Mouse (Mus musculus) Patski (cell line): ENCODE data around the gene Ces2e. TPM values are rescaled to one million over a fixed set of nuclear protein-coding genes. Genes with fewer than 3 reads are reported as not detected.

ENCODE experiments used
- ATAC-seq: fragments of 100-300 bp; one replicate; pipeline ENCODE4 v1.8.0; 2021
- CTCF ChIA-PET: fragments of 350-600 bp; sonication (Branson Sonifier 250); formaldehyde crosslinking; loops from one replicate; lab custom pipeline; 2022; ENCODE audit warnings: inconsistent platforms; lab: Charles Lee
- POLR2A ChIA-PET: fragments of 350-600 bp; sonication (Branson Sonifier 250); formaldehyde crosslinking; loops from one replicate; lab custom pipeline; 2022; ENCODE audit warnings: antibody characterized with exemption, inconsistent platforms; lab: Charles Lee
- DNase-seq: peaks from one replicate; pipeline ENCODE4 v3.0.0-alpha.2; 2011; ENCODE audit warnings: low read depth, low spot score
- H3K27me3 ChIP-seq: fragments of 371-371 bp; one replicate; pipeline ENCODE4 v1.5.1; 2021
- CTCF ChIP-seq: fragments of 100-300 bp; IDR thresholded peaks from one replicate; pipeline ENCODE4 v1.5.1; 2021
- in situ Hi-C: fragments of 300-500 bp; cut with MboI; formaldehyde crosslinking; loops from 3 replicates; pipeline ENCODE4 v1.11.1; 2018; ENCODE audit warnings: low pct_unique_long_range_greater_than_20kb, mixed read lengths
- polyA plus RNA-seq: library from polyadenylated mRNA; unstranded; gene quantifications from one replicate; pipeline ENCODE4 v1.2.3, GENCODE M21; 2021

Gene Ces2e
- polyA plus RNA-seq, 1 experiment from 2014 or later = not detected

- no peak for DNase-seq
- ChIA-PET CTCF (no interaction called here), POLR2A (no interaction called here)
- ATAC-seq = no peak
- H3K27me3 ChIP-seq = peaks cover 25% of the 10 kb centered on the region
- no peak for TF ChIP-seq CTCF
- in situ Hi-C loops = no loop called here
Observed at GRCm38 (mm10) chr8:104961537-104961961, 35.5 kb downstream of the Ces2e start, which contains the start of gene Ces2g. Ces2g (plus strand) TSS chr8:104961718.

GRCm38 (mm10) chr8:104962229-104962901, 36.3 kb downstream of the Ces2e start:
- TF ChIP-seq CTCF = no peak
- POLR2A ChIA-PET = no interaction called here
- DNase-seq (no peak), ATAC-seq (no peak)
- CTCF ChIA-PET = interaction anchor here (1.2 kb wide), 1 partner anchor 9 kb away, joined by 4 read pairs; no protein-coding TSS in a partner anchor
- in situ Hi-C loops = no loop called here
- H3K27me3 ChIP-seq = peaks cover 25% of the 10 kb centered on the region

DNA sequence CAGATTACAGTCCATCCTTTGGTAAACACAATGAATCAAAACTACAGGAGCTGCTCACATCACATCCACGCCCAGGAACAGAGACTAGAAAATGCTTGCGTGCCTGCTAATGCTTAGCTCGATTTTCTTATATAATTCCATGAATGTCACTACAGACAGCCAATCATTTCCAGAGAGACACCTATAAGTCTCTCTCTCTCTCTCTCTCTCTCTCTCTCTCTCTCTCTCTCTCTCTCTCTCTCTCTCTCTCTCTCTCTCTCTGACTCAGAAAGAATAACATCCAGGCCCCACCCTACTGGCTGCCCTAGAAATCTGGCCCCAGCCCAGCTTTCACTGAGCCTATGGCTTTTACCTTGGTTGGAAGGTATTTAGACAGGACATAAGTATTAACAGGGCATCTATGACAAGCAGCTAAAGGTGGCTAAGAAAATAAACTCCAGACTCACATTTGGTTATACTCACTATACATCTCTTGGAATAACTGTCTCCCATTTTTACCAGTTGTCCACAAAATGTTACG, 37.4 kb downstream of the Ces2e start:
- ChIA-PET POLR2A (no interaction called here), CTCF (interaction anchor here (1.2 kb wide), 1 partner anchor 8 kb away, joined by 4 read pairs; no protein-coding TSS in a partner anchor)
- no peak for DNase-seq
- in situ Hi-C loops = no loop called here
- H3K27me3 ChIP-seq = peaks cover 21% of the 10 kb centered on the region
- no peak for ATAC-seq
- TF ChIP-seq CTCF = no peak

DNA sequence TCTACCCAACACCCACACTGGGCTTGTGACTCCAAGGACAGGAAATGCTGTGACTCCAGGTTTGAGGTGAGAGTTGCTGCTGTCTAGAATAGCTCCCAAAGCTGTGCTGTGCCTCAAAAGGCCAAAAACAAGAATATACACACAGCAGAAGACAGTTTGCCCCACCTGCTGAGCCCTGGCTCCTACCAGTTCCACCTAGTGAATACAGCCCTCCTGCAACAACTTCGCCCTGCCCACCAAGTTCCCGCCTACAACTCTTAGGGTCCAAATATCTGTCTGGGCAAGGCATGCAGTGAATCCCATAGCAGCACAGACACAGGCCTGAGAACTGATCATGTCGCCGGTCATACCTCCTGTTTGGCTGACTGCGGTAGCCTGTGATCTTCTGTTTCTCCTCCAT, 58.1 kb downstream of the Ces2e start:
- POLR2A ChIA-PET = no interaction called here
- peaks cover 16% of the 10 kb centered on the region for H3K27me3 ChIP-seq
- ATAC-seq (no peak), DNase-seq (no peak)
- no peak for TF ChIP-seq CTCF
- CTCF ChIA-PET = no interaction called here
- in situ Hi-C loops = no loop called here

Other genes starting within 250 kb of the Ces2e start
- not detected for gene Ces2a, start 192.3 kb upstream of the Ces2e start, polyA plus RNA-seq
- not detected for gene Ces2b, start 94.7 kb upstream of the Ces2e start, polyA plus RNA-seq
- gene Ces2c, start 79.2 kb upstream of the Ces2e start, polyA plus RNA-seq = not detected
- not detected for gene Ces2f, start 21.1 kb downstream of the Ces2e start, polyA plus RNA-seq
- gene Ces2g, start 35.5 kb downstream of the Ces2e start, polyA plus RNA-seq = not detected
- gene Ces2h, start 74.6 kb downstream of the Ces2e start, polyA plus RNA-seq = not detected
- not detected for gene Ces3a, start 122.3 kb downstream of the Ces2e start, polyA plus RNA-seq
- gene Ces3b, start 157.5 kb downstream of the Ces2e start, polyA plus RNA-seq = not detected
- not detected for gene Ces4a, start 205.5 kb downstream of the Ces2e start, polyA plus RNA-seq
- 64.4 TPM for gene Cbfb, start 244.4 kb downstream of the Ces2e start, polyA plus RNA-seq